Mouse (Mus musculus) embryonic facial prominence, embryonic 13.5 days (tissue): Measurements from ENCODE around the gene Immt. TPM values are rescaled to one million over a fixed set of nuclear protein-coding genes. Genes with fewer than 3 reads are reported as not detected.

Experiments used
- ATAC-seq: fragments of 200-750 bp; cut with Nextera tagmentation; 2 replicates; pipeline ENCODE4 v1.8.0; 2017; ENCODE audit warnings: low read depth; ENCODE audit not compliant: insufficient number of reproducible peaks, insufficient read depth, low FRiP score, low TSS enrichment
- H3K27ac ChIP-seq: fragments of 300-500 bp; sonication (generic); 2 replicates; pipeline ENCODE4 v1.5.1; 2015; ENCODE audit warnings: moderate library complexity, mild to moderate bottlenecking, inconsistent platforms
- H3K27me3 ChIP-seq: fragments of 300-500 bp; sonication (generic); 2 replicates; pipeline ENCODE4 v1.6.1; 2015; ENCODE audit warnings: mild to moderate bottlenecking, inconsistent platforms
- H3K36me3 ChIP-seq: fragments of 300-500 bp; sonication (generic); 2 replicates; pipeline ENCODE4 v1.6.1; 2015; ENCODE audit warnings: mild to moderate bottlenecking, inconsistent platforms
- H3K4me1 ChIP-seq: fragments of 300-500 bp; sonication (generic); 2 replicates; pipeline ENCODE4 v1.6.1; 2015; ENCODE audit warnings: inconsistent platforms
- H3K4me2 ChIP-seq: fragments of 300-500 bp; sonication (generic); 2 replicates; pipeline ENCODE4 v1.6.1; 2015; ENCODE audit warnings: moderate library complexity, mild to moderate bottlenecking, inconsistent platforms
- H3K4me3 ChIP-seq: fragments of 300-500 bp; sonication (generic); 2 replicates; pipeline ENCODE4 v1.5.1; 2015; ENCODE audit warnings: mild to moderate bottlenecking, inconsistent platforms
- H3K9ac ChIP-seq: fragments of 300-500 bp; sonication (generic); 2 replicates; pipeline ENCODE4 v1.6.1; 2015; ENCODE audit warnings: mild to moderate bottlenecking, inconsistent platforms
- H3K9me3 ChIP-seq: fragments of 300-500 bp; sonication (generic); 2 replicates; pipeline ENCODE4 v1.6.1; 2016; ENCODE audit warnings: inconsistent platforms
- WGBS: fragments of 180-500 bp; shearing (Covaris S2); methylation state at CpG from one replicate; pipeline ENCODE4 v1.1.7; 2015; ENCODE audit warnings: mixed read lengths; 5-methylcytosine and 5-hydroxymethylcytosine counted together
- polyA plus RNA-seq: library from polyadenylated mRNA; unstranded; fragments of >200 nt; fragmentation: Nextera tagmentation; extraction: Ambion mirVana; gene quantifications from 2 replicates; pipeline ENCODE4 v1.2.1, GENCODE M21; 2015

Gene Immt
- polyA plus RNA-seq, 1 experiment from 2014 or later = 170 TPM

- peaks cover 82% of the 10 kb centered on the region for H3K36me3 ChIP-seq
- WGBS = 92% methylated on average over 2 of the region's 2 CpGs
- no peaks in the 10 kb centered on the region for H3K9me3 ChIP-seq
Measured at GRCm38 (mm10) chr6:71867751-71868150, 36.6 kb downstream of the Immt start.

DNA sequence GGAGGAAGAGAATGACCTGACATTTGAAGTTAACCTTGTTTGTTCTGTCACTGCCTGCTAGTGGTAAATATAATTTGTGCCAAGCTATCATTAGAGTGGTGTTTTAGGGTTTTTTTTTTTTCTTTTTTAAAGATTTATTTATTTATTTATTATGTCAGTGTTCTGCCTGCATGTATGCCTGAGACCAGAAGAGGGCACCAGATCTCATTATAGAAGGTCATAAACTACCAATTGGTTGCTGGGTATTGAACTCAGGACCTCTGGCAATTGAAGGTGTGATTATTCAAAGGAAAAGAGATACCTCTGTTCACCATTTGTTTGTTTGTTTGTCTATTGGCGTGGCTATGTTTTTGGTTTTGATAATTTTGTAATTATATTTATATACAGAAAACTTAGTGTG, 37.7 kb downstream of the Immt start:
- Histone ChIP-seq H3K9me3 (no peaks in the 10 kb centered on the region), H3K27me3 (no peaks in the 10 kb centered on the region), H3K27ac (no peak overlapping the region), H3K36me3 (peaks cover 82% of the 10 kb centered on the region), H3K4me2 (no peak overlapping the region), H3K4me1 (no peaks in the 10 kb centered on the region), H3K4me3 (no peak overlapping the region), H3K9ac (no peak overlapping the region)
- no peak for ATAC-seq
- 87% methylated on average over 1 of the region's 1 CpGs for WGBS

More at GRCm38 (mm10) chr6:71867751-71868150, 36.6 kb downstream of the Immt start:
- ATAC-seq = no peak
- H3K27me3 ChIP-seq = no peaks in the 10 kb centered on the region
- no peak overlapping the region for H3K4me3 ChIP-seq
- H3K4me2 ChIP-seq = no peak overlapping the region
- H3K27ac ChIP-seq = no peak overlapping the region
- no peak overlapping the region for H3K9ac ChIP-seq
- no peaks in the 10 kb centered on the region for H3K4me1 ChIP-seq

GRCm38 (mm10) chr6:71871396-71871795, 40.3 kb downstream of the Immt start:
- H3K27ac ChIP-seq = no peak overlapping the region
- H3K9me3 ChIP-seq = no peaks in the 10 kb centered on the region
- no peak overlapping the region for H3K4me2 ChIP-seq
- H3K9ac ChIP-seq = no peak overlapping the region
- 91% methylated on average over 9 of the region's 9 CpGs for WGBS
- no peak for ATAC-seq
- no peak overlapping the region for H3K4me3 ChIP-seq
- peaks cover 88% of the 10 kb centered on the region for H3K36me3 ChIP-seq
- H3K4me1 ChIP-seq = no peaks in the 10 kb centered on the region
- H3K27me3 ChIP-seq = no peaks in the 10 kb centered on the region

- no peak overlapping the region for H3K4me3 ChIP-seq
- peaks cover 90% of the 10 kb centered on the region for H3K36me3 ChIP-seq
- H3K27me3 ChIP-seq = no peaks in the 10 kb centered on the region
- no peaks in the 10 kb centered on the region for H3K4me1 ChIP-seq
- no peak overlapping the region for H3K4me2 ChIP-seq
- H3K27ac ChIP-seq = no peak overlapping the region
- ATAC-seq = no peak
- H3K9ac ChIP-seq = no peak overlapping the region
- 87% methylated on average over 3 of the region's 3 CpGs for WGBS
- H3K9me3 ChIP-seq = no peaks in the 10 kb centered on the region
Measured at GRCm38 (mm10) chr6:71877965-71878760, 47.0 kb downstream of the Immt start.

GRCm38 (mm10) chr6:71893263-71893662, 62.1 kb downstream of the Immt start:
- 93% methylated on average over 4 of the region's 4 CpGs for WGBS

DNA sequence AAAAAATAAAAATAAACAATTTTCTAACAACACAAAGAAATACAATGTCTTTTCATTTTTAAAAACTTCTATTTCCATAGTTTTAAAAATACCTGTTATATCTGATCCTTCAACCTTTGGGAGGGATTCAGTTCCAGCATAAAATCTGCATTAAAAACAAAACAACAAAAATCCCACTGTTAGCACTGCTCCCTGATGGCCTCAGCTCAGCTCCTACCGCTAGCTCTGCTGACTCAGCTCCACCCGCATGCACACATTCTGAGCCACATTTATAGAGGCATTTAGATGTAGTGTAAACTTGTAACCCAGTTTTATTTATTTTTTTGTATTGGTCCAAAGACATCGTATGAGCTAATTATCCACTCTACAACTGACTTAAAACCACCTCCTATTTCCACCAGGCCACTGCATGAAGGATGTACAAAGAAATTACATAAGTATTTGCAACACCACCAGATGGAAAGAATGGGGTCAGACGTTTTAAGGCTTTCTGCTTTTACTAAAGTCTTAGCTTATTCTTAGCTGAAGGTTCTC, 76.6 kb downstream of the Immt start:
- peaks cover 31% of the 10 kb centered on the region for H3K36me3 ChIP-seq
- H3K27me3 ChIP-seq = no peaks in the 10 kb centered on the region
- H3K4me1 ChIP-seq = peaks cover 17% of the 10 kb centered on the region
- H3K4me2 ChIP-seq = peak overlapping the region; percentile 83
- H3K4me3 ChIP-seq = peak overlapping the region; percentile 63
- whole genome bisulfite sequencing = 6% methylated on average over 4 of the region's 4 CpGs
- peak overlapping the region; percentile 77 for H3K9ac ChIP-seq
- no peaks in the 10 kb centered on the region for H3K9me3 ChIP-seq
- no peak overlapping the region for H3K27ac ChIP-seq
- ATAC-seq = no peak

More at GRCm38 (mm10) chr6:71893263-71893662, 62.1 kb downstream of the Immt start:
- Histone ChIP-seq H3K9me3 (no peaks in the 10 kb centered on the region), H3K9ac (no peak overlapping the region), H3K4me3 (no peak overlapping the region), H3K27me3 (no peaks in the 10 kb centered on the region), H3K4me2 (no peak overlapping the region), H3K4me1 (no peaks in the 10 kb centered on the region), H3K27ac (no peak overlapping the region), H3K36me3 (peaks cover 94% of the 10 kb centered on the region)
- no peak for ATAC-seq

- Histone ChIP-seq H3K36me3 (peaks cover 31% of the 10 kb centered on the region), H3K4me3 (peak within 1 kb of the TSS; percentile 63), H3K4me1 (peaks cover 17% of the 10 kb centered on the region), H3K9me3 (no peaks in the 10 kb centered on the region), H3K27ac (peak within 1 kb of the TSS; percentile 74), H3K9ac (peak within 1 kb of the TSS; percentile 77), H3K27me3 (no peaks in the 10 kb centered on the region), H3K4me2 (peak within 1 kb of the TSS; percentile 83)
- WGBS = under 1% methylated on average over 58 of the region's 58 CpGs
- ATAC-seq = peak; percentile 85
Measured at GRCm38 (mm10) chr6:71908481-71909381, 77.6 kb downstream of the Immt start, which contains the start of the genes Ptcd3 and Polr1a. Gene Ptcd3 (minus strand): TSS chr6:71908750. Gene Polr1a (plus strand): TSS chr6:71909053.

DNA sequence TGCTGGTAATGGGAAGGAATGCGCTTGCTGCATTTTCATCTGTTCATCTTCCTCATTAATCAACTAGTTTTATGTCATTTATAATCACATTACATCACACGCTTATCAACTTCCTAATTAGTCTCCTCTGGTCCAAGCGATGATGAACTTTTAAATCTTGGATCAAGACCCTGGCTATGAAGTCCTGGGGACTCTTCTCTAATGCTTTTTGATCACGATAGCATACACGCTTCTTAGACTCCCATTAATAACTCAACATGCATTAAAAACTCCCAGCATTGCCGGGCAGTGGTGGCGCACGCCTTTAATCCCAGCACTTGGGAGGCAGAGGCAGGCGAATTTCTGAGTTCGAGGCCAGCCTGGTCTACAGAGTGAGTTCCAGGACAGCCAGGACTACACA, 78.3 kb downstream of the Immt start:
- Histone ChIP-seq H3K4me3 (peak overlapping the region; percentile 63), H3K4me1 (peaks cover 17% of the 10 kb centered on the region), H3K27me3 (no peaks in the 10 kb centered on the region), H3K4me2 (peak overlapping the region; percentile 83), H3K9ac (peak overlapping the region; percentile 77), H3K27ac (no peak overlapping the region), H3K36me3 (peaks cover 30% of the 10 kb centered on the region), H3K9me3 (no peaks in the 10 kb centered on the region)
- ATAC-seq = no peak
- WGBS = 29% methylated on average over 10 of the region's 10 CpGs

DNA sequence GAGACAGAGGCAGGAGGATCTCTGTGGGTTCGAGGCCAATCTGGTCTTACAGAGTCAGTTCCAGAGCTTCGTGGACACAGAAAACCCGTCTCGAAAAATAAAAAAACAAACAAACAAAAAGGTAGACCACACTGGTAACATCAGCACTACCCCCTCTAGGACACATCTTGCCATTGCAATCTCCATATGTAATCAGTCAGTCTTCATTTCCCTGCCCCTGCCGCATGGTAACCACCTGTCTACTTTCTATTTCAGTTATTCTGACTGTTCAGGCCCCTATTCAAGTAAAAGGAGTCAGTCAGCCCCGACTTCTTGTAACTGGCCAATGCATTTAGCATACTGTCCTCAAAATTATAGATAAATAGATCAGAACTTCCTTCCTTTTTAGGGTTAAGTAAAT, 78.7 kb downstream of the Immt start:
- no peaks in the 10 kb centered on the region for H3K9me3 ChIP-seq
- no peak overlapping the region for H3K27ac ChIP-seq
- WGBS = 72% methylated on average over 6 of the region's 6 CpGs
- no peaks in the 10 kb centered on the region for H3K27me3 ChIP-seq
- peak overlapping the region; percentile 83 for H3K4me2 ChIP-seq
- H3K4me1 ChIP-seq = peaks cover 17% of the 10 kb centered on the region
- H3K9ac ChIP-seq = peak overlapping the region; percentile 77; the same call in 1 of the 2 replicates
- peak overlapping the region; percentile 63 for H3K4me3 ChIP-seq
- no peak for ATAC-seq
- peaks cover 27% of the 10 kb centered on the region for H3K36me3 ChIP-seq

GRCm38 (mm10) chr6:71911686-71912450, 80.7 kb downstream of the Immt start:
- Histone ChIP-seq H3K4me1 (peaks cover 15% of the 10 kb centered on the region), H3K27me3 (no peaks in the 10 kb centered on the region), H3K9ac (no peak overlapping the region), H3K36me3 (peaks cover 32% of the 10 kb centered on the region), H3K4me2 (no peak overlapping the region), H3K27ac (no peak overlapping the region), H3K9me3 (no peaks in the 10 kb centered on the region), H3K4me3 (no peak overlapping the region)
- no peak for ATAC-seq
- 85% methylated on average over 5 of the region's 5 CpGs for WGBS

DNA sequence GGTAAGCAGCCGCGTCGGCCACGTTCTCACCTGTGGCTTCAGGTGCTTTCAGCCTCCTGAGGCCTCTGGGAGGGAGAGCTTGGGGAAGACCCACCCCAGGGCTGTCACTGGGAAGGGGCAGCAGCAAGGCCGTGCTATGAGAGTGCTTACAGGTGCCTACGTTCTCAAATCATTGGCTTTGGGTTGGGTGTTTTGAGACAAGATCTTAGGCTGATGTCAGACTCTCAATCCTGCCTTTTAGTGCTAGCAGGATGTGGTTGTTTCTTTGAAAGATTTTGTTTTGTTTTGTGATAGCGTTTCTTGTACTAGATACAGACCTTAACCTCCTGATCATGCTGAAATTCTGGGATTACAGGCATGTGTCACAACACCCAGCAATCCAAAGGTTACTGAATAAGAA, 89.6 kb downstream of the Immt start:
- Histone ChIP-seq H3K27me3 (no peaks in the 10 kb centered on the region), H3K9me3 (no peaks in the 10 kb centered on the region), H3K9ac (no peak overlapping the region), H3K4me2 (no peak overlapping the region), H3K27ac (no peak overlapping the region), H3K4me3 (no peak overlapping the region), H3K36me3 (peaks cover 91% of the 10 kb centered on the region), H3K4me1 (no peaks in the 10 kb centered on the region)
- no peak for ATAC-seq
- WGBS = 95% methylated on average over 7 of the region's 7 CpGs
